Mouse (Mus musculus) cortical plate, adult 2 months (tissue): ENCODE results near the gene Ednra.

ENCODE experiments used
- CTCF ChIP-seq: fragments of 200-500 bp; IDR thresholded peaks from 2 replicates; pipeline ENCODE4 v1.5.1; 2011; ENCODE audit warnings: mild to moderate bottlenecking, control low read depth, low read length; ENCODE audit not compliant: insufficient read depth; ENCODE audit errors: extremely low read depth
- POLR2A ChIP-seq: fragments of 200-500 bp; IDR thresholded peaks from 2 replicates; pipeline ENCODE4 v1.6.1; 2011; ENCODE audit warnings: mild to moderate bottlenecking, low read length, control low read depth; ENCODE audit not compliant: insufficient read depth; ENCODE audit errors: extremely low read depth

DNA sequence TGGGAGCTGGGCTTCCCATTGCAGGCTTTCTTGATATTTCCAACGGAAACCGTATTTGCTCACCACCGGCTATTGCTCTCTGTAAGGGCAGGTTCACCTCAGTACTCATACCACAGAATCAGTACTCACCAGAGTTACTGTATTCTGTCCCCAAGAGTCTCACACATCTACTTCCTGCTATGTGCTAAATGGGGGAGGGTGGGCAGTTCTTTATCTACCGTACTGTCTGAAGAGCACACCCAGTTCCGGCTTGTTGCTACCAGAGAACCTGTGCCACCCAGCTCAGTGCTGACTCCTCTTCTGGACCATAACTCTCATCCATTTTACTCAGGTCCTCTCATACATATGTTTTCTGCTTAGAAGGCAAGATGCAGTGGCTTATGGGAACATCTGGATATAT lies 10.6 kb downstream of the Ednra start:
- no peak for TF ChIP-seq CTCF
- TF ChIP-seq POLR2A: no peak
